Mouse (Mus musculus): ENCODE measurements at regions not wholly inside any gene's neighbourhood (a gene's known extent, or its start where the extent isn't known, plus 50 kb on each side); places are given as distances from the start of the nearest gene placed in this dataset.
A peak's percentile ranks its signal among the peaks of the same experiment; 100 is the strongest.

- Histone ChIP-seq H3K4me3 (replicated peaks) (no peak overlapping the region), H3K9ac (no peak overlapping the region), H3K36me3 (no peaks in the 10 kb centered on the region), H3K27ac (no peak overlapping the region), H3K4me2 (no peak overlapping the region), H3K27me3 (replicated peaks) (no peaks in the 10 kb centered on the region), H3K4me1 (no peaks in the 10 kb centered on the region), H3K9me3 (no peaks in the 10 kb centered on the region)
- no peak for ATAC-seq (ENCODE audit: insufficient read depth, low FRiP score, low read depth)
- WGBS, result 50% methylated on average over 1 of the region's 1 CpGs
Measured at GRCm38 (mm10) chr4:78785378-78785774, 573.6 kb upstream of the Ptprd start.

- H3K27me3 ChIP-seq (replicated peaks), result no peaks in the 10 kb centered on the region
- peak; percentile 27; the same call in 1 of the 2 replicates for ATAC-seq (ENCODE audit: insufficient read depth, low FRiP score, low read depth)
- H3K36me3 ChIP-seq, result no peaks in the 10 kb centered on the region
- H3K9me3 ChIP-seq, result no peaks in the 10 kb centered on the region
- no peak overlapping the region for H3K4me3 ChIP-seq (replicated peaks)
- H3K27ac ChIP-seq, result no peak overlapping the region
- H3K4me1 ChIP-seq, result no peaks in the 10 kb centered on the region
- no peak overlapping the region for H3K4me2 ChIP-seq
- H3K9ac ChIP-seq, result no peak overlapping the region
- WGBS, result 38% methylated on average over 1 of the region's 1 CpGs
Measured at GRCm38 (mm10) chr4:78784675-78785377, 573.1 kb upstream of the Ptprd start.

- peak; percentile 82 for ATAC-seq (ENCODE audit: insufficient read depth, low FRiP score, low read depth)
- H3K9ac ChIP-seq, result no peak overlapping the region
- H3K27ac ChIP-seq, result no peak overlapping the region
- no peaks in the 10 kb centered on the region for H3K27me3 ChIP-seq (replicated peaks)
- no peak overlapping the region for H3K4me3 ChIP-seq (replicated peaks)
- H3K4me1 ChIP-seq, result no peaks in the 10 kb centered on the region
- no peaks in the 10 kb centered on the region for H3K36me3 ChIP-seq
- H3K9me3 ChIP-seq, result no peaks in the 10 kb centered on the region
- WGBS, result 32% methylated on average over 1 of the region's 1 CpGs
- H3K4me2 ChIP-seq, result no peak overlapping the region
Measured at GRCm38 (mm10) chr4:78784036-78784435, 572.3 kb upstream of the Ptprd start.

- no peak overlapping the region for H3K9ac ChIP-seq
- no peaks in the 10 kb centered on the region for H3K9me3 ChIP-seq
- no peaks in the 10 kb centered on the region for H3K27me3 ChIP-seq (replicated peaks)
- WGBS, result 80% methylated on average over 1 of the region's 1 CpGs
- no peak overlapping the region for H3K27ac ChIP-seq
- H3K4me2 ChIP-seq, result no peak overlapping the region
- no peaks in the 10 kb centered on the region for H3K4me1 ChIP-seq
- H3K4me3 ChIP-seq (replicated peaks), result no peak overlapping the region
- no peaks in the 10 kb centered on the region for H3K36me3 ChIP-seq
- no peak for ATAC-seq (ENCODE audit: insufficient read depth, low FRiP score, low read depth)
Measured at GRCm38 (mm10) chr4:78782751-78783150, 571.0 kb upstream of the Ptprd start.

- H3K36me3 ChIP-seq, result no peaks in the 10 kb centered on the region
- ATAC-seq (ENCODE audit: insufficient read depth, low FRiP score, low read depth), result no peak
- H3K4me2 ChIP-seq, result no peak overlapping the region
- H3K4me1 ChIP-seq, result no peaks in the 10 kb centered on the region
- H3K9me3 ChIP-seq, result no peaks in the 10 kb centered on the region
- H3K27ac ChIP-seq, result no peak overlapping the region
- no peak overlapping the region for H3K4me3 ChIP-seq (replicated peaks)
- WGBS, result 90% methylated on average over 13 of the region's 13 CpGs
- H3K9ac ChIP-seq, result no peak overlapping the region
- H3K27me3 ChIP-seq (replicated peaks), result no peaks in the 10 kb centered on the region
Measured at GRCm38 (mm10) chr4:78773867-78774266, 562.1 kb upstream of the Ptprd start.

GRCm38 (mm10) chr4:78736026-78736425 lies 524.3 kb upstream of the Ptprd start:
- no peaks in the 10 kb centered on the region for H3K4me1 ChIP-seq
- 100% methylated on average over 1 of the region's 1 CpGs for WGBS
- no peak for ATAC-seq (ENCODE audit: insufficient read depth, low FRiP score, low read depth)
- no peak overlapping the region for H3K4me2 ChIP-seq
- H3K27me3 ChIP-seq (replicated peaks), result no peaks in the 10 kb centered on the region
- H3K9ac ChIP-seq, result no peak overlapping the region
- no peak overlapping the region for H3K27ac ChIP-seq
- no peaks in the 10 kb centered on the region for H3K36me3 ChIP-seq
- no peak overlapping the region for H3K4me3 ChIP-seq (replicated peaks)
- H3K9me3 ChIP-seq, result no peaks in the 10 kb centered on the region
